Mouse (Mus musculus) CH12.LX (cell line): Measurements from ENCODE around the gene Fam210b. TPM values are rescaled to one million over a fixed set of nuclear protein-coding genes. Genes with fewer than 3 reads are reported as not detected.

ENCODE experiments used
- DNase-seq: peaks from one replicate; pipeline ENCODE4 v3.0.0-alpha.2; 2013; ENCODE audit errors: extremely low read depth
- H3K27ac ChIP-seq: 2 replicates; pipeline ENCODE4 v1.5.1; 2012; ENCODE audit warnings: low read depth, mild to moderate bottlenecking, control low read depth, moderate library complexity; ENCODE audit not compliant: insufficient read depth
- H3K27me3 ChIP-seq: replicated peaks from 2 replicates; pipeline ENCODE3; 2012; ENCODE audit warnings: inconsistent platforms
- H3K36me3 ChIP-seq, 2 experiments: replicated peaks in 1 of 2; 2 replicates each; pipeline versions ENCODE3 to v1.6.1; 2012; ENCODE audit warnings: inconsistent platforms in 1 of 2, low read length in 1 of 2, mild to moderate bottlenecking in 1 of 2, mixed read lengths in 1 of 2, moderate library complexity in 1 of 2; ENCODE audit not compliant: control insufficient read depth in 1 of 2, insufficient read depth in 1 of 2
- H3K4me1 ChIP-seq, 2 experiments: 2 replicates each; pipeline ENCODE4 v1.6.1; 2012; ENCODE audit warnings: inconsistent platforms in 1 of 2, moderate library complexity in 1 of 2; ENCODE audit not compliant: insufficient read depth in 2 of 2, control insufficient read depth in 1 of 2
- H3K4me2 ChIP-seq: 2 replicates; pipeline ENCODE4 v1.6.1; 2012; ENCODE audit warnings: low read depth, mild to moderate bottlenecking, control low read depth; ENCODE audit not compliant: poor library complexity, insufficient read depth, severe bottlenecking
- H3K4me3 ChIP-seq, 3 experiments: fragments of 150-350 bp in 1 of 3; sonication (generic) in 1 of 3; replicated peaks in 1 of 3; 2 replicates each; pipeline versions ENCODE3 to v1.5.1; 2011 to 2012; ENCODE audit warnings: low read depth in 2 of 3, low read length in 2 of 3, mild to moderate bottlenecking in 2 of 3, moderate library complexity in 2 of 3, control low read depth in 1 of 3, improper control_type of control experiment in 1 of 3, inconsistent platforms in 1 of 3, mixed read lengths in 1 of 3; ENCODE audit not compliant: poor library complexity in 1 of 3
- H3K79me2 ChIP-seq: replicated peaks from 2 replicates; pipeline ENCODE4 v1.6.1; 2012; ENCODE audit warnings: mild to moderate bottlenecking, moderate library complexity; ENCODE audit not compliant: control insufficient read depth, poor library complexity, insufficient read depth, severe bottlenecking; ENCODE audit errors: extremely low read depth
- H3K9ac ChIP-seq: 2 replicates; pipeline ENCODE4 v1.6.1; 2012; ENCODE audit warnings: low read depth, mild to moderate bottlenecking, control low read depth, moderate library complexity; ENCODE audit not compliant: insufficient read depth
- H3K9me3 ChIP-seq: replicated peaks from 2 replicates; pipeline ENCODE3; 2012; ENCODE audit warnings: low read length, inconsistent platforms, mixed read lengths
- BHLHE40 ChIP-seq: IDR thresholded peaks from 2 replicates; pipeline ENCODE4 v1.6.1; 2011; ENCODE audit warnings: mild to moderate bottlenecking, low read depth, low read length, improper control_type of control experiment
- E2F4 ChIP-seq: IDR thresholded peaks from 2 replicates; pipeline ENCODE4 v1.6.1; 2011; ENCODE audit warnings: low read depth, low read length, improper control_type of control experiment; ENCODE audit not compliant: insufficient replicate concordance
- EP300 ChIP-seq: IDR thresholded peaks from 2 replicates; pipeline ENCODE4 v1.6.1; 2011; ENCODE audit warnings: low read length, improper control_type of control experiment
- ETS1 ChIP-seq: conservative IDR thresholded peaks from 2 replicates; pipeline ENCODE4 v1.6.1; 2012; ENCODE audit warnings: low read depth, mild to moderate bottlenecking, inconsistent platforms, low read length, improper control_type of control experiment, moderate library complexity
- IRF4 ChIP-seq: IDR thresholded peaks from 2 replicates; pipeline ENCODE4 v1.6.1; 2014; ENCODE audit warnings: low read depth, mild to moderate bottlenecking, inconsistent platforms, low read length, improper control_type of control experiment
- JUN ChIP-seq: IDR thresholded peaks from 2 replicates; pipeline ENCODE4 v1.6.1; 2011; ENCODE audit warnings: low read depth, mild to moderate bottlenecking, low read length, improper control_type of control experiment, moderate library complexity; ENCODE audit not compliant: insufficient read depth
- JUND ChIP-seq: conservative IDR thresholded peaks from 2 replicates; pipeline ENCODE4 v1.6.1; 2011; ENCODE audit warnings: low read depth, low read length, improper control_type of control experiment
- KAT2A ChIP-seq: IDR thresholded peaks from 2 replicates; pipeline ENCODE4 v1.6.1; 2012; ENCODE audit warnings: low read length, improper control_type of control experiment, inconsistent platforms; ENCODE audit not compliant: insufficient replicate concordance
- MAFK ChIP-seq: IDR thresholded peaks from 2 replicates; pipeline ENCODE4 v1.6.1; 2011; ENCODE audit warnings: low read length, improper control_type of control experiment; ENCODE audit not compliant: insufficient replicate concordance
- MAX ChIP-seq: IDR thresholded peaks from 2 replicates; pipeline ENCODE4 v1.6.1; 2011; ENCODE audit warnings: low read length, improper control_type of control experiment
- MAZ ChIP-seq: IDR thresholded peaks from 2 replicates; pipeline ENCODE4 v1.6.1; 2012; ENCODE audit warnings: low read depth, mild to moderate bottlenecking, inconsistent platforms, low read length, improper control_type of control experiment, moderate library complexity
- MEF2A ChIP-seq: IDR thresholded peaks from 2 replicates; pipeline ENCODE4 v1.6.1; 2014; ENCODE audit warnings: low read depth, mild to moderate bottlenecking, inconsistent platforms, low read length, improper control_type of control experiment, borderline replicate concordance
- NELFE ChIP-seq: IDR thresholded peaks from 2 replicates; pipeline ENCODE4 v1.6.1; 2011; ENCODE audit warnings: low read depth, low read length, improper control_type of control experiment
- PAX5 ChIP-seq: IDR thresholded peaks from 2 replicates; pipeline ENCODE4 v1.6.1; 2012; ENCODE audit warnings: low read length, inconsistent platforms, mixed read lengths
- POLR2A ChIP-seq: IDR thresholded peaks from 2 replicates; pipeline ENCODE4 v1.6.1; 2011; ENCODE audit warnings: low read depth, mild to moderate bottlenecking, improper control_type of control experiment, low read length
- POLR2AphosphoS2 ChIP-seq: IDR thresholded peaks from 2 replicates; pipeline ENCODE4 v1.6.1; 2011; ENCODE audit warnings: low read depth, low read length, improper control_type of control experiment
- RAD21 ChIP-seq: IDR thresholded peaks from 2 replicates; pipeline ENCODE4 v1.6.1; 2011; ENCODE audit warnings: low read depth, mild to moderate bottlenecking, low read length, improper control_type of control experiment, moderate library complexity
- SIN3A ChIP-seq: IDR thresholded peaks from 2 replicates; pipeline ENCODE4 v1.6.1; 2012; ENCODE audit warnings: low read length, improper control_type of control experiment, inconsistent platforms
- TCF12 ChIP-seq: IDR thresholded peaks from 2 replicates; pipeline ENCODE4 v1.6.1; 2014; ENCODE audit warnings: low read depth, mild to moderate bottlenecking, inconsistent platforms, low read length, improper control_type of control experiment
- USF2 ChIP-seq: conservative IDR thresholded peaks from 2 replicates; pipeline ENCODE4 v1.6.1; 2011; ENCODE audit warnings: low read depth, low read length, improper control_type of control experiment
- ZC3H11A ChIP-seq: IDR thresholded peaks from 2 replicates; pipeline ENCODE4 v1.6.1; 2012; ENCODE audit warnings: low read depth, mild to moderate bottlenecking, inconsistent platforms, low read length, improper control_type of control experiment
- ZKSCAN1 ChIP-seq: IDR thresholded peaks from 2 replicates; pipeline ENCODE4 v1.6.1; 2012; ENCODE audit warnings: low read depth, inconsistent platforms, low read length, improper control_type of control experiment, borderline replicate concordance
- dilution Hi-C: fragments of 300-500 bp; cut with MboI; formaldehyde crosslinking; loops from 2 replicates; pipeline ENCODE4 v1.14.3; 2020; ENCODE audit warnings: low sequenced_read_pairs; ENCODE audit not compliant: extremely low pct_unique_long_range_greater_than_20kb, extremely low pct_ligation_motif_present
- in situ Hi-C: fragments of 300-500 bp; cut with MboI; formaldehyde crosslinking; loops from 3 replicates; pipeline ENCODE4 v1.14.3; 2019; ENCODE audit warnings: low sequenced_read_pairs, low pct_ligation_motif_present, low pct_unique_long_range_greater_than_20kb, mixed read lengths
- polyA plus RNA-seq: library from polyadenylated mRNA; unstranded; fragments of >175 nt; gene quantifications from 2 replicates; pipeline ENCODE4 v1.2.1, GENCODE M21; 2012; ENCODE audit warnings: low read depth; ENCODE audit not compliant: insufficient read length
- total RNA-seq, 2 experiments: library from RNA; depleted of rRNA; stranded (reverse); fragments of 300-350 nt in 1 of 2; fragments of >200 nt in 1 of 2; gene quantifications; 2 replicates each; pipeline ENCODE4 v1.2.3; 2012 to 2014

Fam210b gene
- total and polyA plus RNA-seq, 3 experiments = 0.68 to 1.5 (median 1.2) TPM

DNA sequence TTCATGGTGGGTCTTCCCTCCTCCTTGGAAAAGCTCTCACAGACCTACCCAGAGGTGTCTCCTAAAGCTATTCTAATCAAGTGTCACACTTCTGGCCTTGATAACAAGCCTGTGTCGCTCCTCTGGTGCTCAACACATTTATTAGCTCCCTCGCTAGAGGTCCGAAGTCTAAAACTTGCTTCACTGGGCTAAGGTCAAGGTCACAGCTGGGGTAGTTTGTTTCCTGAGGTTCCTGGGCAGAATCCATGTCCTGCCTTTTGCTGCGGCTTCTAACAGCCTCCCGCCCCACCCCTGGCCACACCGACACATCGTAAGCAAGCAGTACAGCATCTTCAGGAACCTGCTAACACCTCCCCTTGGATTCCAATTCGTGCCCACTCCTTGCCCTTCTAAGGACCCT, 5.4 kb downstream of the Fam210b start:
- Histone ChIP-seq H3K4me1 (peaks cover 0 to 2% of the 10 kb centered on the region in 2 experiments; a peak in 1 of 4 replicates), H3K4me3 (no peak overlapping the region), H3K9ac (no peak overlapping the region), H3K27ac (no peak overlapping the region), H3K4me2 (no peak overlapping the region), H3K79me2 (no peaks in the 10 kb centered on the region), H3K27me3 (peaks cover 2% of the 10 kb centered on the region), H3K36me3 (peaks cover 6 to 30% of the 10 kb centered on the region in 2 experiments), H3K9me3 (peaks cover 1% of the 10 kb centered on the region)
- in situ Hi-C loops = no loop called here
- dilution Hi-C loops = no loop called here
- no peak for DNase-seq
- TF ChIP-seq ETS1 (no peak), USF2 (no peak), ZKSCAN1 (no peak), JUN (no peak), NELFE (no peak), POLR2AphosphoS2 (no peak), BHLHE40 (no peak), JUND (no peak), ZC3H11A (no peak), E2F4 (no peak), PAX5 (no peak), MAX (no peak), POLR2A (no peak), MEF2A (no peak), KAT2A (no peak)

DNA sequence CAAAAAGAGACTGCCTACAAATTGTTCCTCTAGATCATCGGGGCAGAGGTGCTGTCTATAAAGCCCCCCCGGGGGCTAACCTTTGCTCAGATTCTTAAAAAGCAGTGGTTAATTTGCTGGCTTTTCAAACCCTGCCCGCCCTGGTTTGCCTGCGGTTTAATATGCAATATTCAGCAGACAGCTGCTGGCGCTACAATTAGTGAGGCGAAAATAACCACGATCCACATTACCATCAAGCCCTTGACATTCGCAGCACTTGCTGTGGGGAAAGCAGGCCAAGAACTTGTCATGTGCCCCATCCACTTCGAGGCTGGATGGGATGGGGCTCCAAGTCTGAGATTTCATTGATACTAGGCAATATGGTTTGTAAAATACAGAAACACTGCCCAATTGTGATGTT, 7.9 kb downstream of the Fam210b start:
- TF ChIP-seq TCF12 (no peak), EP300 (no peak), BHLHE40 (no peak), RAD21 (no peak), IRF4 (no peak), MAZ (no peak), KAT2A (no peak), E2F4 (no peak), SIN3A (no peak), ZC3H11A (no peak), MAFK (no peak), POLR2A (no peak)
- H3K9ac ChIP-seq = no peak overlapping the region
- H3K36me3 ChIP-seq = peaks cover 29 to 55% of the 10 kb centered on the region in 2 experiments
- H3K79me2 ChIP-seq = no peaks in the 10 kb centered on the region
- dilution Hi-C loops = no loop called here
- H3K9me3 ChIP-seq = no peaks in the 10 kb centered on the region
- H3K27me3 ChIP-seq = no peaks in the 10 kb centered on the region
- H3K4me2 ChIP-seq = no peak overlapping the region
- no peak overlapping the region for H3K4me3 ChIP-seq
- no peak for DNase-seq
- in situ Hi-C loops = no loop called here
- no peak overlapping the region for H3K27ac ChIP-seq
- H3K4me1 ChIP-seq = peaks cover 0 to 2% of the 10 kb centered on the region in 2 experiments; a peak in 1 of 4 replicates
